Mouse (Mus musculus): ENCODE data around the gene Rnf225. TPM values are rescaled to one million over a fixed set of nuclear protein-coding genes. Genes with fewer than 3 reads are reported as not detected.
"Not testable (repeated sequence)": the region's sequence is repeated elsewhere in the genome, so short reads cannot be mapped to it uniquely, and the experiment has no call there.

Rnf225 gene
- polyA plus RNA-seq, 1 experiment, result 2.6 TPM

DNA sequence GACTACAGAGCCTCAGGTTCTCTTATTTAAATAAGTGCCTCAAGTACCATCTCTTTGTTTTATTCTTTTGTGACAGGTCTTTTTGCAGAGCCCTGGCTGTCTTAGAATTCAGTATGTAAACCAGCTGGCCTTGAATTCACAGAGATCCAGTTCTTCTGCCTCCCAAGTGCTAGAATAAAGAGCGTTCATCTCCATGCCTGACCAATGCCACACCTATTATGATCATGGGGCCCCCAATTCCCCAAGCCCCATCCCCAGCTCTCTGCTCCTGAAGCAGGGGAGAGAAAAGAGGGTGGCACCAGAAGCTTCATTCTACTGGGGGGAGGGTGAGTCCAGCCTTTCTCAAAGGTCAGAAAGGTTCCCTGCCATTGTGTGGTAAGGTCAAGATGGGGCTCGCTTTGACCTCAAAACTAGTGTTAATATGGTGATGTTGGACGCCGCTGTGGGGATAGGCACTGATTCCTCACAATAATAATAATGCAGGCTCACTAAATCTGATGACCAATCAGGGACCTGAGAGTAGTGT is 6.5 kb downstream of the Rnf225 start:
- Histone ChIP-seq H3K4me1 (ENCODE audit: control insufficient read depth, insufficient read depth, low read length) (peaks cover 12% of the 10 kb centered on the region), H3K27me3 (ENCODE audit: control insufficient read depth, insufficient read depth, low read length) (no peaks in the 10 kb centered on the region), H3K4me3 (replicated peaks; ENCODE audit: insufficient read depth, low read depth, low read length) (no peak overlapping the region), H3K27ac (ENCODE audit: insufficient read depth, low read length) (no peak overlapping the region)
- TF ChIP-seq CTCF (IDR thresholded peaks at IDR 0.05; ENCODE audit: borderline replicate concordance, insufficient read depth, low read depth, low read length) (no peak), POLR2A (IDR thresholded peaks at IDR 0.05; ENCODE audit: borderline replicate concordance, insufficient read depth, low read length) (no peak)
- 55% methylated on average over 4 of the region's 4 CpGs for WGBS
- DNase-seq, result no peak

DNA sequence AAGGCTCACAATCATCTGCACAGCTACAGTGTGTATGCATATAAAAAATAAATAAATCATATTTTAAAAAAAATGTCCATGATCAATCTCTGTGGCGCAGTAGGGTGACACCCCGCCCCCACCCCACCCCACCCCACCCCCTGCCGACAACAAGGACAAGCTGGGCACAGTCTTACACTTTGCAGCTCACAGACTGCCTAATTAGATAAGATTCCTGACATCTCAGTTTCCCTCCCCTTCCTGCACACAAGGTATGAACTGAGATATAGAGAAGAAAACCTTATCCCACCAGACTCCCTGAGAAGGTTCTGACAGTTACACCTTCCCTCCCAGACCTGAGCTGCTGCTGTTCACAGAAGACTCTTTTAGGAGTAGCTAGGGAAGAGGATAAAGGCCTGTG is 7.6 kb downstream of the Rnf225 start:
- TF ChIP-seq CTCF (IDR thresholded peaks at IDR 0.05; ENCODE audit: borderline replicate concordance, insufficient read depth, low read depth, low read length) (no peak), POLR2A (IDR thresholded peaks at IDR 0.05; ENCODE audit: borderline replicate concordance, insufficient read depth, low read length) (no peak)
- WGBS, result 75% methylated on average over 3 of the region's 3 CpGs
- H3K4me3 ChIP-seq (replicated peaks; ENCODE audit: insufficient read depth, low read depth, low read length), result no peak overlapping the region
- no peak overlapping the region for H3K27ac ChIP-seq (ENCODE audit: insufficient read depth, low read length)
- no peak for DNase-seq
- H3K4me1 ChIP-seq (ENCODE audit: control insufficient read depth, insufficient read depth, low read length), result peaks cover 4% of the 10 kb centered on the region
- H3K27me3 ChIP-seq (ENCODE audit: control insufficient read depth, insufficient read depth, low read length), result no peaks in the 10 kb centered on the region

DNA sequence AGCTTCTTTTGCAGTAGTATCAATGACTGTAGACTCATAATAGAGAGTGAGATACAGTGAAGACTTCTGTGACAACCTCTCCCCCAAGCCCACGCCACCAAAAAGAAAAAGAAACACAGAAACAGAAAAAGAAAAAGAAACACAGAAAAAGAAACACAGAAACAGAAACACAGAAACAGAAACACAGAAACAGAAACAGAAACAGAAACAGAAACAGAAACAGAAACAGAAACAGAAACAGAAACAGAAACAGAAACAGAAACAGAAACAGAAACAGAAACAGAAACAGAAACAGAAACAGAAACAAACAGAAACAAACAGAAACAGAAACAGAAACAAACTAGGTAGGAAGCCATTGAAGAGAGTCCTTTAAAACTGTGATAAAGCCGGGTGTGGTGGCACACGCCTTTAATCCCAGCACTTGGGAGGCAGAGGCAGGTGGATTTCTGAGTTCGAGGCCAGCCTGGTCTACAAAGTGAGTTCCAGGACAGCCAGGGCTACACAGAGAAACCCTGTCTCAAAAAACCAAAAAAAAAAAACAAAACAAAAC is 10.1 kb downstream of the Rnf225 start:
- not testable (repeated sequence) for H3K4me3 ChIP-seq (replicated peaks; ENCODE audit: insufficient read depth, low read depth, low read length); H3K27me3 ChIP-seq (ENCODE audit: control insufficient read depth, insufficient read depth, low read length); DNase-seq; H3K4me1 ChIP-seq (ENCODE audit: control insufficient read depth, insufficient read depth, low read length); H3K27ac ChIP-seq (ENCODE audit: insufficient read depth, low read length)
- WGBS, result 85% methylated on average over 4 of the region's 4 CpGs

DNA sequence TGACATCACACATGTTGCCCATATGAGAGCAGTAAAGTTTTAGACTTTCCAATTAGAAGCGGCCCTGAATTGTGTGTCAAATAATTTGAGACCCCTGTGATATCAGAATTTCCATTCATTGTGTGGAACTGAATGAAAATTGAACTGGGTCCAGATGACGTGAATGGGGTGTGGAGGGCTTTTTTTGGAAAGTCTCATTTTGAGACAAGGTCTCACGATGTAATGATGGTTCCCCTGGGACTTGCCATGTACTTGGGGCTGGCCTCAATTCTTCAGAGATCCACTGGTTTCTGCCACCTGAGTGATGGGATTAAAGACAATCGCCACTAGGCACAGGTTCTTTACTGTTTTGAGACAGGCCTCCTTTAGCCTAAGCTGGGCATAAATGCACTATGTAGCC is 13.4 kb downstream of the Rnf225 start:
- WGBS, result 68% methylated on average over 4 of the region's 4 CpGs
- no peaks in the 10 kb centered on the region for H3K27me3 ChIP-seq (ENCODE audit: control insufficient read depth, insufficient read depth, low read length)
- no peak overlapping the region for H3K27ac ChIP-seq (ENCODE audit: insufficient read depth, low read length)
- H3K4me1 ChIP-seq (ENCODE audit: control insufficient read depth, insufficient read depth, low read length), result no peaks in the 10 kb centered on the region
- TF ChIP-seq POLR2A (IDR thresholded peaks at IDR 0.05; ENCODE audit: borderline replicate concordance, insufficient read depth, low read length), result no peak
- no peak for TF ChIP-seq CTCF (IDR thresholded peaks at IDR 0.05; ENCODE audit: borderline replicate concordance, insufficient read depth, low read depth, low read length)
- DNase-seq, result no peak
- no peak overlapping the region for H3K4me3 ChIP-seq (replicated peaks; ENCODE audit: insufficient read depth, low read depth, low read length)

DNA sequence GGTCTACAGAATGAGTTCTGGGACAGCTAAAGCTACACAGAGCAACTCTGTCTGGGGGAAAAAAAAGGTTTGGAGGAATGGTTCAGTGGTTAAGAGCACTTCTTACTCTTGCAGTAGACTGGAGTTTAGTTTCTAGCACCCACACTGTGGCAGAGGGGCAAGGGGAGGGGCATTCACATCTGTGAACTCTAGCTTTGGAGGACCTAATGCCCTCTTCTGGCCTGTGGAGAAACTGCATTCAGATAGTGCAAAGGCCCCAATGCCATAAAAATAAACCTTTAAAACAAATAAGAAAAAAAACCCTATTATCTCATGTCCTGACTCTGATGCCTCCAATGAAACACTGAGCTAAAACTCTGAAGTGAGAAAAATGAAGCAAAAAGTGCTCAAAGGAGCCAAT is 16.3 kb downstream of the Rnf225 start:
- no peak overlapping the region for H3K27ac ChIP-seq (ENCODE audit: insufficient read depth, low read length)
- H3K27me3 ChIP-seq (ENCODE audit: control insufficient read depth, insufficient read depth, low read length), result no peaks in the 10 kb centered on the region
- TF ChIP-seq CTCF (IDR thresholded peaks at IDR 0.05; ENCODE audit: borderline replicate concordance, insufficient read depth, low read depth, low read length), result peak; percentile 36; the same call in 1 of the 2 replicates
- no peak for TF ChIP-seq POLR2A (IDR thresholded peaks at IDR 0.05; ENCODE audit: borderline replicate concordance, insufficient read depth, low read length)
- H3K4me1 ChIP-seq (ENCODE audit: control insufficient read depth, insufficient read depth, low read length), result no peaks in the 10 kb centered on the region
- no peak overlapping the region for H3K4me3 ChIP-seq (replicated peaks; ENCODE audit: insufficient read depth, low read depth, low read length)
- no peak for DNase-seq

DNA sequence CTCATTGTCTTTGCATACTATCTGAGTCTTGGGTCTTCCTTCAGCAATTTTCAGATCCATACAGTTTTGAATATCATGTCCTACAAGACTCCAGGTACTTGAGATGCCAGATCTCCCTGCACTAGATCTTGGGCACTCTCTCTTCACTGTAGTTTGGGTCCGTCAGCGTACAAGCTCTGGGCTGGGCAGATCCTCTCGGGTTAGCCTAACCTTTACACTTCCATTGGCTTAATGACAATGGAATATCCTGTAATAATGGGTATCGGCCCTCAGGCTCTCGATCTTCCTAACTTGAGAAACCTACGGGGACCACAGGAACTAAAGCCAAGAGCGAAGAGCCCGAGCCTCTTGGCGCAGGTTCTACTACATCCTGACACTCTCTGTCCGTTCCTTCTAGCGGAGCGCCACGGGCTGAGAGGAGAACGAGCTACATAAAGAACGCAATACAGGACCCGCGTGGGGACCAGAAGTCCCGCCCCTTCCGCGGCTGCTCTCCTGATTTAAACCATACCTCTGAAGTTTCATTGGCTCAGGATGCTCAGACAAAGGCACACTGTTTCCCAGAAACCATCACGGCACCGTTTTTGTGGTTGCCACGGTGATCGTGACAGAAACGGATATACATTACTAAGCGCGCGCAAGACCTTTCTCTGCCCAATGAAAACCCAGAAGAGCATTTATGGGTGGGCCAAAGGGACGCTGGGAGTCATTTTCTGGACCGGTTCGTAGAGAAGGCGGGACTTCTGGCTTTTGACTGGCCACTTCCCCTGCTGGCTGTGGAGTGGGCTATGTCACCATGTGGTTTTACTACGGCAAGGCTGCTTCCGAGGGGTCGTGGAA is 22.0 kb downstream of the Rnf225 start:
- Histone ChIP-seq H3K27me3 (ENCODE audit: control insufficient read depth, insufficient read depth, low read length) (no peaks in the 10 kb centered on the region), H3K4me1 (ENCODE audit: control insufficient read depth, insufficient read depth, low read length) (no peaks in the 10 kb centered on the region; the same call in 1 of the 2 replicates), H3K27ac (ENCODE audit: insufficient read depth, low read length) (peak overlapping the region; percentile 15), H3K4me3 (replicated peaks; ENCODE audit: insufficient read depth, low read depth, low read length) (peak overlapping the region; percentile 72)
- no peak for TF ChIP-seq CTCF (IDR thresholded peaks at IDR 0.05; ENCODE audit: borderline replicate concordance, insufficient read depth, low read depth, low read length)
- peak; percentile 67; the same call in 1 of the 2 replicates for TF ChIP-seq POLR2A (IDR thresholded peaks at IDR 0.05; ENCODE audit: borderline replicate concordance, insufficient read depth, low read length)
- DNase-seq, result peak; percentile 95 to 98
- 3% methylated on average over 35 of the region's 35 CpGs for WGBS

DNA sequence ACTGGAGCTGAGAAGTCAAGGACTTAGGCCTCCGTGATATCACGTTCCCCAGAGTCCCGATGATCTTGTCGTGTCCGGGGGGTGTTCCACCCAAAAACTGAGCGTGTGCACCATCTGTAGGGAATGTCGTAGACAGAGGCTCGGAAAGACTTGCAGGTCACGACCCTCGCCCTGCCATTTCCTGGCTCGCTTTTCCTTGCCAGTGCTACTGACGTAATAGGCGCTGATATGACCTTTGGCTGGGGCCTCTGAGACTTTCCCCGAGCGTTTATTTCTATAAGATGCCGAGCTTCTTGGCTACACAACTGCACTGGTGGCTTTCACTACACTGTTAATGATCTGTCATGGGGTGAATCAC is 22.6 kb downstream of the Rnf225 start:
- WGBS, result 8% methylated on average over 16 of the region's 16 CpGs
- TF ChIP-seq POLR2A (IDR thresholded peaks at IDR 0.05; ENCODE audit: borderline replicate concordance, insufficient read depth, low read length) (no peak), CTCF (IDR thresholded peaks at IDR 0.05; ENCODE audit: borderline replicate concordance, insufficient read depth, low read depth, low read length) (no peak)
- peak overlapping the region; percentile 72 for H3K4me3 ChIP-seq (replicated peaks; ENCODE audit: insufficient read depth, low read depth, low read length)
- H3K27me3 ChIP-seq (ENCODE audit: control insufficient read depth, insufficient read depth, low read length), result no peaks in the 10 kb centered on the region
- DNase-seq, result no peak
- no peaks in the 10 kb centered on the region; the same call in 1 of the 2 replicates for H3K4me1 ChIP-seq (ENCODE audit: control insufficient read depth, insufficient read depth, low read length)
- H3K27ac ChIP-seq (ENCODE audit: insufficient read depth, low read length), result peak overlapping the region; percentile 15

DNA sequence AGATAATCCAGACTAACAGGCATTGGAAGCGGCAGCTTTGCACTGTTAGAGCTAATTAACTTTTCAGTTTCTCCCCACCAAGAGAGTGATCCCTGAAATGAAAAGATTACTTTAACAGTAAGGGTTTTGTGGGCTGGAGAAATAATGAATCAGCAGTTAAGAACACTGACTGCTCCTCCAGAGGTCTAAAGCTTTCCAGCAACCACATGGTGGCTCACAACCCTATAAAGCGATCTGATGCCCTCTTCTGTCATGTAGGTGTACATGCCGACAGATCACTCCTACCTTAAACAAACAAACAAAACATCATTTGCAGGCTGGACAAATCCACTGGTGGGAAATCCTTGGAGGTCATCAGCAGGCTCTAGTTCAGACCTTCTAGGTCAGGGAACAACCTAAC is 27.7 kb downstream of the Rnf225 start:
- no peaks in the 10 kb centered on the region for H3K27me3 ChIP-seq (ENCODE audit: control insufficient read depth, insufficient read depth, low read length)
- DNase-seq, result no peak
- whole genome bisulfite sequencing, result 50% methylated on average over 3 of the region's 3 CpGs
- no peak overlapping the region for H3K4me3 ChIP-seq (replicated peaks; ENCODE audit: insufficient read depth, low read depth, low read length)
- H3K27ac ChIP-seq (ENCODE audit: insufficient read depth, low read length), result no peak overlapping the region
- no peaks in the 10 kb centered on the region; the same call in 1 of the 2 replicates for H3K4me1 ChIP-seq (ENCODE audit: control insufficient read depth, insufficient read depth, low read length)
- TF ChIP-seq POLR2A (IDR thresholded peaks at IDR 0.05; ENCODE audit: borderline replicate concordance, insufficient read depth, low read length), result no peak
- TF ChIP-seq CTCF (IDR thresholded peaks at IDR 0.05; ENCODE audit: borderline replicate concordance, insufficient read depth, low read depth, low read length), result no peak
